Mouse (Mus musculus) central nervous system, embryonic 14 days (tissue): ENCODE results near the gene Acox2. TPM values are rescaled to one million over a fixed set of nuclear protein-coding genes. Genes with fewer than 3 reads are reported as not detected.

ENCODE experiments used
- polyA plus RNA-seq: library from polyadenylated mRNA; depleted of rRNA; stranded (reverse); fragments of >200 nt; gene quantifications from 2 replicates; pipeline ENCODE4 v1.2.3, GENCODE M21; 2012; rRNA removed

Gene Acox2
- not detected in 2 replicates for polyA plus RNA-seq

DNA sequence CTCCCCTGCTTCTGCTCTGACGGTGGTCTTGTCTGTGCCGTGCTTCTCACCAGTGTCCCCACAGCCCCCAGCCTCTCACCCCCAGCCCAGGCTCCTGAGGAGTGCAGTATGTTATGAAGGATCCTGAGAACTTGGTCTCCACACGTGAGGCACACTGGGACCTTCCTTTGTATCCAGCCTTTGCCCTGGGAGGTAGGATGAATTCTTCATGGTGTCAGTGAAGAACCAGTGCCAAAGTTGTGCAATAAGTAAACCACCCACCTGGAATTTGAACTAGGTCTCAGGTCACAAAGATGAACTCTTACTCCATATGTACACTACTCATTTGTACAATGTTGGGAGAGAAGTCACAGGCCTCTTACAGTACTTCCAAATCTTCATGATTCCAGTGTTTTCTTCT, at the start of gene Acox2:
TSS of gene Acox2 (minus strand) at position 188 of the 400 bp plus-strand sequence.

GRCm38 (mm10) chr14:8213803-8214224, 45.3 kb downstream of the Acox2 start, which contains the start of gene Kctd6:
Kctd6 (plus strand) TSS chr14:8214140.

Other genes starting within 250 kb of the Acox2 start
- 25.3 and 25.8 TPM in 2 replicates for gene Rpp14, start 179.0 kb downstream of the Acox2 start, polyA plus RNA-seq
- gene Pxk, start 161.1 kb downstream of the Acox2 start, polyA plus RNA-seq = 56.1 and 57.3 TPM in 2 replicates
- gene Pdhb, start 86.3 kb downstream of the Acox2 start, polyA plus RNA-seq = 202 and 212 TPM in 2 replicates
- 15.4 and 16.7 TPM in 2 replicates for gene Kctd6, start 45.2 kb downstream of the Acox2 start, polyA plus RNA-seq
- gene Fam107a, start 58.7 kb upstream of the Acox2 start, polyA plus RNA-seq = 0.65 and 2.4 TPM in 2 replicates
- gene Oit1, start 119.4 kb upstream of the Acox2 start, polyA plus RNA-seq = 0.11 and 0.39 TPM in 2 replicates